Mouse (Mus musculus) adrenal gland, adult 10 weeks (tissue): ENCODE measurements around the gene Tmem114. TPM values are rescaled to one million over a fixed set of nuclear protein-coding genes. Genes with fewer than 3 reads are reported as not detected.

Experiments used
- polyA plus RNA-seq: library from polyadenylated mRNA; stranded (reverse); fragments of 350-450 nt; fragmentation: Illumina TruSeq; extraction: RNeasy Lipid Tissue Mini Kit (QIAGEN cat#74804); gene quantifications from one replicate; pipeline ENCODE4 v1.2.3, GENCODE M21; 2014; ENCODE audit warnings: low read depth, low replicate concordance

Gene Tmem114
- not detected for polyA plus RNA-seq

GRCm38 (mm10) chr16:8424971-8425330 lies at the start of gene Tmem114:
TSS of gene Tmem114 (minus strand) at chr16:8425136.

GRCm38 (mm10) chr16:8470603-8471481 lies 45.9 kb upstream of the Tmem114 start, which contains the start of gene Mettl22:
TSS of gene Mettl22 (plus strand) at chr16:8470788.

Other genes with a start within 250 kb of the Tmem114 start
- gene Mettl22, start 45.7 kb upstream of the Tmem114 start, polyA plus RNA-seq, result 2.2 TPM
- gene Abat, start 88.3 kb upstream of the Tmem114 start, polyA plus RNA-seq, result 86.1 TPM
- gene Pmm2, start 212.5 kb upstream of the Tmem114 start, polyA plus RNA-seq, result 156 TPM
- gene Tmem186, start 212.6 kb upstream of the Tmem114 start, polyA plus RNA-seq, result 14.5 TPM
- gene Carhsp1, start 247.0 kb upstream of the Tmem114 start, polyA plus RNA-seq, result 57.9 TPM